Mouse (Mus musculus) liver, embryonic 11.5 days (tissue): ENCODE results near the gene Slc1a3. TPM values are rescaled to one million over a fixed set of nuclear protein-coding genes. Genes with fewer than 3 reads are reported as not detected.

Experiments
- ATAC-seq: fragments of 200-750 bp; cut with Nextera tagmentation; replicated peaks from 2 replicates; pipeline ENCODE4 v1.8.0; 2017; ENCODE audit warnings: moderate number of reproducible peaks, mild to moderate bottlenecking, moderate TSS enrichment, moderate library complexity; ENCODE audit not compliant: low FRiP score
- DNase-seq: peaks from one replicate; pipeline ENCODE4 v3.0.0-alpha.2; 2017; ENCODE audit warnings: low spot score
- H3K27ac ChIP-seq: fragments of 300-500 bp; sonication (generic); 2 replicates; pipeline ENCODE4 v1.5.1; 2014; ENCODE audit warnings: mild to moderate bottlenecking, low read depth, low read length, control low read depth
- H3K27me3 ChIP-seq: fragments of 300-500 bp; sonication (generic); replicated peaks from 2 replicates; pipeline ENCODE4 v1.6.1; 2014; ENCODE audit warnings: low read length, mixed read lengths; ENCODE audit not compliant: control insufficient read depth, insufficient read depth
- H3K36me3 ChIP-seq: fragments of 300-500 bp; sonication (generic); 2 replicates; pipeline ENCODE4 v1.6.1; 2014; ENCODE audit warnings: mild to moderate bottlenecking, low read length, moderate library complexity, mixed read lengths; ENCODE audit not compliant: control insufficient read depth, insufficient read depth
- H3K4me1 ChIP-seq: fragments of 300-500 bp; sonication (generic); replicated peaks from 2 replicates; pipeline ENCODE4 v1.6.1; 2014; ENCODE audit warnings: low read length, mixed read lengths; ENCODE audit not compliant: control insufficient read depth, insufficient read depth
- H3K4me2 ChIP-seq: fragments of 300-500 bp; sonication (generic); 2 replicates; pipeline ENCODE4 v1.6.1; 2014; ENCODE audit warnings: mild to moderate bottlenecking, control low read depth, moderate library complexity
- H3K4me3 ChIP-seq: fragments of 300-500 bp; sonication (generic); 2 replicates; pipeline ENCODE4 v1.5.1; 2014; ENCODE audit warnings: low read depth, low read length, control low read depth
- H3K9ac ChIP-seq: fragments of 300-500 bp; sonication (generic); 2 replicates; pipeline ENCODE4 v1.6.1; 2014; ENCODE audit warnings: low read depth, low read length, control low read depth
- H3K9me3 ChIP-seq: fragments of 300-500 bp; sonication (generic); 2 replicates; pipeline ENCODE4 v1.6.1; 2016; ENCODE audit warnings: low read length, inconsistent platforms, mixed read lengths; ENCODE audit not compliant: control insufficient read depth
- WGBS: fragments of 180-500 bp; shearing (Covaris S2); extraction: QIAGEN DNeasy Blood & Tissue Kit; methylation state at CpG from one replicate; pipeline ENCODE4 v1.1.7; 2014; 5-methylcytosine and 5-hydroxymethylcytosine counted together
- polyA plus RNA-seq: library from polyadenylated mRNA; unstranded; fragments of >200 nt; fragmentation: Nextera tagmentation; extraction: Ambion mirVana; gene quantifications from 2 replicates; pipeline ENCODE4 v1.2.1, GENCODE M21; 2014

Slc1a3 gene
- polyA plus RNA-seq, 1 experiment from 2014 or later: 9.0 TPM

GRCm38 (mm10) chr15:8659483-8659971, 51.0 kb downstream of the Slc1a3 start:
- Histone ChIP-seq H3K4me2 (no peak overlapping the region), H3K9ac (no peak overlapping the region), H3K36me3 (no peaks in the 10 kb centered on the region), H3K4me3 (no peak overlapping the region), H3K9me3 (no peaks in the 10 kb centered on the region), H3K27me3 (0 out of 2 replicates have a peak, but pooled peaks cover 10% of the 10 kb centered on the region), H3K4me1 (peaks cover 14% of the 10 kb centered on the region), H3K27ac (no peak overlapping the region)
- DNase-seq (no peak), ATAC-seq (no peak)
- WGBS: 41% methylated on average over 8 of the region's 8 CpGs

DNA sequence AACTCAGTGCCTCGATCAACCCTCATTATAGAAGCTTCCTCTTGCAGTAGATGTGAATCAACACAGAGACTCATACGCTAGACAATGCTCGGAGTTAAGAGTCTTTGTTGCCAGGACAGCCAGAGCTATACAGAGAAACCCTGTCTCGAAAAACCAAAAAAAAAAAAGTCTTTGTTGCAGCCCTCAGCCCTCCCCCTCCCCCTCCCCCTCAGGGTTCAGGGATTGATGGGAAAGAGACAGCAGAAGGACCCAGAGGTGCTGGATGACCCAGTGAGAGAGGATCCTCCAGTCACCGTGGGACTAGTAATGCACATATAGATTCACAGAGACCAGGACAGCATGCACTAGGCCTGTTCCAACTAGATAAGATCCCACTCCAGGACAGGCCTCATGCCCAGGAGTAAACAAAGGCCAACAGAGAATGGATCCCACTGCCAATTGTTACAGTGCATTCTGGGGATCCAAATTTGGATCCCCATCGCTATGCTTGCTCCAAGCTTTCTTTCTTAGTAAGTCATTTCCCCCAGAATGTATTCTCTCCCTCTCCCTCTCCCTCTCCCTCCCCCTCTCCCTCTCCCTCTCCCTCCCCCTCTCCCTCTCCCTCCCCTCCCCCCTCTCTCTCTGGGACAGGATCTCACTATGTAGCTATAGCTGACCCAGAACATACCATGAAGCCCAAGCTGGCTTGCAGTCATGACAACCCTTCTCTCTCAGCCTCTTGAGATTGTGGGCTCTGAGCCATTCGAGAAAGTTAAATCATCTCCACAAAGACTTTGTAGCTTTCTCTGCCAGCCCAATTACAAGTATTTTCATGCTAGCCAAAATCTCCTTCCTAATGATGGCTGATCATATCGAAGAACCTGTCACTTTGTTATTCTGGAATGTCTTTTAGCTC, 52.2 kb downstream of the Slc1a3 start:
- Histone ChIP-seq H3K4me2 (no peak overlapping the region; the same call in 1 of the 2 replicates), H3K36me3 (no peaks in the 10 kb centered on the region), H3K27ac (no peak overlapping the region), H3K4me1 (peaks cover 14% of the 10 kb centered on the region), H3K27me3 (0 out of 2 replicates have a peak, but pooled peaks cover 5% of the 10 kb centered on the region), H3K4me3 (no peak overlapping the region), H3K9ac (no peak overlapping the region), H3K9me3 (no peaks in the 10 kb centered on the region)
- ATAC-seq (peak; percentile 87), DNase-seq (no peak)
- 71% methylated on average over 8 of the region's 8 CpGs for WGBS

- DNase-seq: no peak
- ATAC-seq: no peak
- WGBS: 79% methylated on average over 9 of the region's 9 CpGs
- no peaks in the 10 kb centered on the region for H3K4me1 ChIP-seq
- no peak overlapping the region for H3K4me3 ChIP-seq
- H3K4me2 ChIP-seq: no peak overlapping the region
- no peaks in the 10 kb centered on the region for H3K36me3 ChIP-seq
- H3K27me3 ChIP-seq: no peaks in the 10 kb centered on the region
- no peak overlapping the region for H3K9ac ChIP-seq
- H3K27ac ChIP-seq: no peak overlapping the region
- H3K9me3 ChIP-seq: no peaks in the 10 kb centered on the region
Observed at GRCm38 (mm10) chr15:8655251-8655650, 55.3 kb downstream of the Slc1a3 start.

GRCm38 (mm10) chr15:8652637-8653036, 57.9 kb downstream of the Slc1a3 start:
- WGBS: 87% methylated on average over 8 of the region's 8 CpGs
- Histone ChIP-seq H3K36me3 (no peaks in the 10 kb centered on the region), H3K4me2 (no peak overlapping the region), H3K9me3 (no peaks in the 10 kb centered on the region), H3K4me3 (no peak overlapping the region), H3K4me1 (no peaks in the 10 kb centered on the region), H3K27ac (no peak overlapping the region), H3K9ac (no peak overlapping the region), H3K27me3 (no peaks in the 10 kb centered on the region)
- DNase-seq (no peak), ATAC-seq (no peak)

- no peak overlapping the region for H3K4me2 ChIP-seq
- WGBS: 75% methylated on average over 8 of the region's 8 CpGs
- H3K36me3 ChIP-seq: no peaks in the 10 kb centered on the region
- no peaks in the 10 kb centered on the region for H3K27me3 ChIP-seq
- no peak overlapping the region for H3K4me3 ChIP-seq
- H3K9me3 ChIP-seq: no peaks in the 10 kb centered on the region
- no peak for ATAC-seq
- no peak for DNase-seq
- no peaks in the 10 kb centered on the region for H3K4me1 ChIP-seq
- no peak overlapping the region for H3K27ac ChIP-seq
- no peak overlapping the region for H3K9ac ChIP-seq
Observed at GRCm38 (mm10) chr15:8643997-8644692, 66.4 kb downstream of the Slc1a3 start.

DNA sequence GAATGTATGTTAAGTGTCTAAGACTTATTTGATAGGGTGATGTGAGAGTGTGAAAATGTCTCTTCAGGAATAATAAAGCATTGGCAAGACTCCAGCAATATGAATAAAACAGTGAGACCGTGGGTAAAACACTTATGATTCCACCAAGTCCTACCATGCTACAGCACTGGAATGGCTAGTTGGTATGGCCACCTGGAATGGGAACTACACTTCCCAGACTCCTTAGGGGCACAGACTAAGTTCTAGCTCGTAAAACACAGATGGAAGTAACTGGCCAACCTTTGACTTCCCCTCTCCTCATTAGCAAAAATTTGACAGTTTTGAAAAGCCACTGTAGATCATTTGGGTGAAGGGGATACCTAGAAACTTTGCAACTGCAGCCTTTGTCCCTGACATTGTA, 70.7 kb downstream of the Slc1a3 start:
- no peak for DNase-seq
- Histone ChIP-seq H3K4me3 (no peak overlapping the region), H3K4me2 (no peak overlapping the region), H3K9me3 (no peaks in the 10 kb centered on the region), H3K27me3 (no peaks in the 10 kb centered on the region), H3K27ac (no peak overlapping the region), H3K9ac (no peak overlapping the region), H3K36me3 (no peaks in the 10 kb centered on the region), H3K4me1 (no peaks in the 10 kb centered on the region)
- 75% methylated on average over 2 of the region's 2 CpGs for WGBS
- no peak for ATAC-seq

GRCm38 (mm10) chr15:8638568-8639325, 71.8 kb downstream of the Slc1a3 start:
- H3K27me3 ChIP-seq: no peaks in the 10 kb centered on the region
- ATAC-seq (no peak), DNase-seq (no peak)
- H3K36me3 ChIP-seq: no peaks in the 10 kb centered on the region
- H3K27ac ChIP-seq: no peak overlapping the region
- WGBS: 83% methylated on average over 15 of the region's 15 CpGs
- no peak overlapping the region for H3K4me2 ChIP-seq
- H3K9me3 ChIP-seq: no peaks in the 10 kb centered on the region
- H3K9ac ChIP-seq: no peak overlapping the region
- H3K4me1 ChIP-seq: no peaks in the 10 kb centered on the region
- no peak overlapping the region for H3K4me3 ChIP-seq

GRCm38 (mm10) chr15:8637283-8637682, 73.3 kb downstream of the Slc1a3 start:
- WGBS: 83% methylated on average over 2 of the region's 2 CpGs
- H3K4me3 ChIP-seq: no peak overlapping the region
- H3K4me1 ChIP-seq: no peaks in the 10 kb centered on the region
- no peaks in the 10 kb centered on the region for H3K36me3 ChIP-seq
- DNase-seq (no peak), ATAC-seq (no peak)
- H3K9me3 ChIP-seq: no peaks in the 10 kb centered on the region
- H3K4me2 ChIP-seq: no peak overlapping the region
- no peaks in the 10 kb centered on the region for H3K27me3 ChIP-seq
- no peak overlapping the region for H3K27ac ChIP-seq
- H3K9ac ChIP-seq: no peak overlapping the region
